Mouse (Mus musculus) limb, embryonic 14.5 days (tissue): ENCODE measurements around the gene Fbxo17. TPM values are rescaled to one million over a fixed set of nuclear protein-coding genes. Genes with fewer than 3 reads are reported as not detected.
A peak's percentile ranks its signal among the peaks of the same experiment; 100 is the strongest.

Source experiments
- ATAC-seq: fragments of 200-750 bp; cut with Nextera tagmentation; 2 replicates; pipeline ENCODE4 v1.8.0; 2017; ENCODE audit warnings: low read depth, moderate number of reproducible peaks, moderate TSS enrichment; ENCODE audit not compliant: low FRiP score
- DNase-seq: peaks from one replicate; pipeline ENCODE4 v3.0.0-alpha.2; 2015; ENCODE audit warnings: low spot score
- H3K27ac ChIP-seq: fragments of 300-500 bp; sonication (generic); replicated peaks from 2 replicates; pipeline ENCODE4 v1.5.1; 2014; ENCODE audit warnings: low read depth, mild to moderate bottlenecking, low read length, moderate library complexity, mixed read lengths
- H3K27me3 ChIP-seq: fragments of 300-500 bp; sonication (generic); 2 replicates; pipeline ENCODE4 v1.6.1; 2014; ENCODE audit warnings: low read length, mixed read lengths; ENCODE audit not compliant: control insufficient read depth, insufficient read depth
- H3K36me3 ChIP-seq: fragments of 300-500 bp; sonication (generic); 2 replicates; pipeline ENCODE4 v1.6.1; 2014; ENCODE audit warnings: mild to moderate bottlenecking, low read length, moderate library complexity, mixed read lengths; ENCODE audit not compliant: control insufficient read depth, insufficient read depth
- H3K4me1 ChIP-seq: fragments of 300-500 bp; sonication (generic); 2 replicates; pipeline ENCODE4 v1.6.1; 2014; ENCODE audit warnings: antibody characterized with exemption, low read length, mixed read lengths; ENCODE audit not compliant: control insufficient read depth, insufficient read depth
- H3K4me2 ChIP-seq: fragments of 300-500 bp; sonication (generic); replicated peaks from 2 replicates; pipeline ENCODE4 v1.6.1; 2014; ENCODE audit warnings: low read depth, mild to moderate bottlenecking, low read length, moderate library complexity; ENCODE audit not compliant: severe bottlenecking
- H3K4me3 ChIP-seq: fragments of 300-500 bp; sonication (generic); replicated peaks from 2 replicates; pipeline ENCODE4 v1.5.1; 2014; ENCODE audit warnings: low read length
- H3K9ac ChIP-seq: fragments of 300-500 bp; sonication (generic); 2 replicates; pipeline ENCODE4 v1.6.1; 2014; ENCODE audit warnings: mild to moderate bottlenecking, low read depth, low read length, moderate library complexity; ENCODE audit not compliant: severe bottlenecking
- H3K9me3 ChIP-seq: fragments of 300-500 bp; sonication (generic); 2 replicates; pipeline ENCODE4 v1.6.1; 2016; ENCODE audit warnings: low read length; ENCODE audit not compliant: control insufficient read depth
- POLR2A ChIP-seq: fragments of 200-500 bp; IDR thresholded peaks from 2 replicates; pipeline ENCODE4 v1.8.0; 2012; ENCODE audit warnings: inconsistent platforms, mild to moderate bottlenecking, moderate library complexity, borderline replicate concordance; ENCODE audit not compliant: insufficient read depth, insufficient read length; ENCODE audit errors: extremely low read depth
- WGBS: fragments of 180-500 bp; shearing (Covaris S2); extraction: QIAGEN DNeasy Blood & Tissue Kit; methylation state at CpG from one replicate; pipeline ENCODE4 v1.1.7; 2014; 5-methylcytosine and 5-hydroxymethylcytosine counted together
- polyA plus RNA-seq, 2 experiments: library from polyadenylated mRNA; depleted of rRNA in 1 of 2; stranded (reverse) in 1 of 2; unstranded in 1 of 2; fragments of >200 nt; fragmentation: Nextera tagmentation in 1 of 2; extraction: Ambion mirVana in 1 of 2; gene quantifications; 2 replicates each; pipeline versions ENCODE4 v1.2.1 to v1.2.3; 2012 to 2014

Gene Fbxo17
- polyA plus RNA-seq, 2 experiments, result 29.0 to 34.8 TPM

DNA sequence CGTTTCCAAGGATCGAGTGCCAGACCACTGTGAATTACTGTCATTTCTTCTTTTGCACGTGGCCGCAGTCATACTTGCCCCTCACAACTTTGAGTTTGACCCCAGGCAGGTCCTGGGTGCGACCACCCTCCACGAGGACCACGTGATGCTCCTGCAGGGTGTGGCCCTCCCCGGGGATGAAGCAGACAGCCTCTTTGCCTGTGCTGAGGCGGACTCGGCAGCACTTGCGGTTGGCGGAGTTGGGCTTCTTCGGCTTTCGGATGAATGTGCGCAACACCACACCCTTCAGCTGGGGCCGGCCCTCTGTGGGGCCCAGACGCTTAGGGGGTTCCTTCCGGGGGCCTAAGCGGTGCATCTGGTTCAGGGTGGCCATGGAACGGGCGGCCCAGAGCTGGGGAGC, 23.2 kb downstream of the Fbxo17 start:
- no peak for TF ChIP-seq POLR2A
- no peaks in the 10 kb centered on the region for H3K9me3 ChIP-seq
- H3K27me3 ChIP-seq, result no peaks in the 10 kb centered on the region
- H3K36me3 ChIP-seq, result peaks cover 38% of the 10 kb centered on the region
- H3K9ac ChIP-seq, result no peak overlapping the region
- DNase-seq (no peak), ATAC-seq (no peak)
- no peak overlapping the region for H3K4me2 ChIP-seq
- no peak overlapping the region for H3K27ac ChIP-seq
- peaks cover 7% of the 10 kb centered on the region; the same call in 1 of the 2 replicates for H3K4me1 ChIP-seq
- 93% methylated on average over 21 of the region's 21 CpGs for WGBS
- H3K4me3 ChIP-seq, result no peak overlapping the region

DNA sequence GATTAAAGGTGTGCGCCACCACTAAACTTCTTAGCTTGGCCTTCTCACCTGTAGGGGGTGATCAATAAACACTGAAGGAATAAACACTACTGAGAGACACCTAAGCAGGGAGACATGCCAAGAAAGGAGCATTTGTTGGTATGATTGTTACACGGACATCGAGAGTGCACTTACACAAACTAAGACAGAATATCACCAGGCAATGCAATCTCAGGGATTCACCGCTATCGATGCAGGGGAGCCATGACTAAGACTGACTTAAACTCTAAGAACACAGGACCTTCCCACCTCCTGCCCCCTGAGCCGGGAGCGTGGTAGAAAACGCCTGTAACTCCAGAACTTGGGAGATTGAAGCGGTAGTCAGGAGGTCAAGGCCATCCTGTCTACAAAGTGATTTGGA, 24.3 kb downstream of the Fbxo17 start:
- no peak for ATAC-seq

GRCm38 (mm10) chr7:28741368-28741708, 24.7 kb downstream of the Fbxo17 start:
- peaks cover 7% of the 10 kb centered on the region; the same call in 1 of the 2 replicates for H3K4me1 ChIP-seq
- peak overlapping the region; percentile 57 for H3K4me3 ChIP-seq
- DNase-seq, result no peak
- H3K4me2 ChIP-seq, result peak overlapping the region; percentile 85
- peaks cover 39% of the 10 kb centered on the region for H3K36me3 ChIP-seq
- no peaks in the 10 kb centered on the region for H3K9me3 ChIP-seq
- no peaks in the 10 kb centered on the region for H3K27me3 ChIP-seq
- H3K27ac ChIP-seq, result peak overlapping the region; percentile 49
- ATAC-seq, result peak; percentile 4
- no peak for TF ChIP-seq POLR2A
- WGBS, result 2% methylated on average over 13 of the region's 13 CpGs
- peak overlapping the region; percentile 75 for H3K9ac ChIP-seq

More for the DNA sequence above, 24.3 kb downstream of the Fbxo17 start:
- TF ChIP-seq POLR2A, result no peak
- 42% methylated on average over 9 of the region's 9 CpGs for WGBS
- H3K4me2 ChIP-seq, result peak overlapping the region; percentile 85
- H3K9ac ChIP-seq, result peak overlapping the region; percentile 75
- H3K4me1 ChIP-seq, result peaks cover 7% of the 10 kb centered on the region; the same call in 1 of the 2 replicates
- DNase-seq, result no peak
- peak overlapping the region; percentile 57 for H3K4me3 ChIP-seq
- H3K27me3 ChIP-seq, result no peaks in the 10 kb centered on the region
- peak overlapping the region; percentile 49 for H3K27ac ChIP-seq
- peaks cover 39% of the 10 kb centered on the region for H3K36me3 ChIP-seq
- no peaks in the 10 kb centered on the region for H3K9me3 ChIP-seq

- H3K9me3 ChIP-seq, result no peaks in the 10 kb centered on the region
- H3K27me3 ChIP-seq, result no peaks in the 10 kb centered on the region
- DNase-seq (peak; percentile 99), ATAC-seq (peak; percentile 99)
- peak within 1 kb of the TSS; percentile 85 for H3K4me2 ChIP-seq
- H3K4me3 ChIP-seq, result peak within 1 kb of the TSS; percentile 57
- WGBS, result under 1% methylated on average over 39 of the region's 39 CpGs
- peak; percentile 74; the same call in 1 of the 2 replicates for TF ChIP-seq POLR2A
- H3K4me1 ChIP-seq, result peaks cover 7% of the 10 kb centered on the region; the same call in 1 of the 2 replicates
- peak within 1 kb of the TSS; percentile 75 for H3K9ac ChIP-seq
- peak within 1 kb of the TSS; percentile 73 for H3K27ac ChIP-seq
- peaks cover 38% of the 10 kb centered on the region for H3K36me3 ChIP-seq
Observed at GRCm38 (mm10) chr7:28741709-28742438, 25.3 kb downstream of the Fbxo17 start, which contains the start of the genes Mrps12 and Sars2. Gene Mrps12 (minus strand): TSS chr7:28741820. Gene Sars2 (plus strand): TSS chr7:28741992.

- no peak for TF ChIP-seq POLR2A
- no peak overlapping the region for H3K4me2 ChIP-seq
- ATAC-seq (no peak), DNase-seq (no peak)
- H3K9ac ChIP-seq, result no peak overlapping the region
- no peaks in the 10 kb centered on the region for H3K4me1 ChIP-seq
- peaks cover 53% of the 10 kb centered on the region for H3K36me3 ChIP-seq
- H3K27me3 ChIP-seq, result no peaks in the 10 kb centered on the region
- H3K4me3 ChIP-seq, result no peak overlapping the region
- no peaks in the 10 kb centered on the region for H3K9me3 ChIP-seq
- WGBS, result 91% methylated on average over 7 of the region's 7 CpGs
- no peak overlapping the region for H3K27ac ChIP-seq
Observed at GRCm38 (mm10) chr7:28749935-28750334, 33.3 kb downstream of the Fbxo17 start.
